Mouse (Mus musculus): Measurements from ENCODE around the gene Diaph3. TPM values are rescaled to one million over a fixed set of nuclear protein-coding genes. Genes with fewer than 3 reads are reported as not detected.

The Diaph3 gene
- total and polyA plus RNA-seq, 2 experiments from 2014 or later: 3.8 to 6.5 TPM

DNA sequence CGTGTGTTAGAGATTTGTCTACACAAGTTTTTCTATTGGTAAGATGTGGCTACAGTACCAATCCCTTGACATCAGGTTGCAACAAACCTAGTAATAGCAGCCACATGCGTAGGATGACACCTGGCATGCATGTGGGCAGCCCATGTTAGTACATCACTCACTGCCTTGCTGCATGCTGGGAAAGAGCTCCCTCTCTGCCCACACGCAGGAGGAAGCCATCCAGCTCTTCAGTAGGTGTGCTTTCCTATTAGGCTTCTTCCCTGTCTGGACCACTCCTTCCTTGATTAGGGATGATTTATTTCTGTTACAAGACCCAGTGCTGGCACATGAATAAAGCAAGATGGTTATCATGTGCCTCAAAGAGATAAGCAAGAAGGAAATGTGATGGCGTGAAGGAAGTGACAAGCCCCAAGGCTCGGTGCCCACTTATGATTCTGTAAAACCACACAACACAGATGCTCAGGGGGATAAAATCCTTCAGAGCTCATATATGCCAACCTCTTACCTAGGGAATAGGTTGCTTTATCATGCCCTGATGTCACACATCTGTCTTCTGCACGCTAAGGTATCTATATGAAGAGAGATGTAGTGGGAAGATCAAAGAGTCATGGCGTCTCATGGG, 494.4 kb downstream of the Diaph3 start:
- TF ChIP-seq EP300 (IDR thresholded peaks at IDR 0.05; ENCODE audit: low read depth) (no peak), CTCF (IDR thresholded peaks at IDR 0.05; ENCODE audit: low read depth) (no peak)
- Histone ChIP-seq H3K9me3 (replicated peaks; ENCODE audit: control insufficient read depth, low read length) (no peaks in the 10 kb centered on the region), H3K4me3 (ENCODE audit: low read depth, low read length) (no peak overlapping the region), H3K4me1 (ENCODE audit: control insufficient read depth, insufficient read depth) (no peaks in the 10 kb centered on the region), H3K9ac (replicated peaks; ENCODE audit: low read depth, low read length) (no peak overlapping the region), H3K4me2 (ENCODE audit: low read depth, low read length) (no peak overlapping the region), H3K27ac (ENCODE audit: low read depth) (no peak overlapping the region), H3K36me3 (replicated peaks; ENCODE audit: control insufficient read depth, insufficient read depth, low read length) (no peaks in the 10 kb centered on the region), H3K27me3 (ENCODE audit: control insufficient read depth, insufficient read depth, low read length) (no peaks in the 10 kb centered on the region)
- WGBS: 78% methylated on average over 7 of the region's 7 CpGs
- DNase-seq (ENCODE audit: low spot score) (no peak), ATAC-seq (ENCODE audit: insufficient read depth, low read depth) (no peak)

DNA sequence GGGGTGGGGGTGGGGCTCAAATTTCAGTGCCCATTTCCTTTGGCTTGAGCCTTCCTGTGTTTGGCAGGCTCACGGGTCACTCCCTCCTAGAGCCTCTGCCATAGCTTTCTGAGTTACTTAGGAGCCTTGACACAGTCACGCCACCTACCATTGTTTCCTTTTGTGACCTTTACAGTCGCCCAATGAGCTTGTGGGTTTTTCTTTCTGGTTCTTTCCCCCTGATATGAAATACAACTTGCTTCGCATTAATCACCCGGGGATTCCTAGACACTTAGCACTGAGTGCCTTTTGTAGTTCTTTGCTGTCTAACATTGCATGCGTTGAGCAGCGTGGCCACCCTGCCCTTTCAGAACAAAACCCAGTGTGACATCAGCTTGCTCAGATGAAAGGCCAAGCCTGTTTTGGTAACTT, 498.2 kb downstream of the Diaph3 start:
- whole genome bisulfite sequencing: 82% methylated on average over 7 of the region's 7 CpGs
- ATAC-seq (ENCODE audit: insufficient read depth, low read depth): no peak
- no peak for DNase-seq (ENCODE audit: low spot score)
- Histone ChIP-seq H3K27ac (ENCODE audit: low read depth) (no peak overlapping the region), H3K4me1 (ENCODE audit: control insufficient read depth, insufficient read depth) (no peaks in the 10 kb centered on the region), H3K9me3 (replicated peaks; ENCODE audit: control insufficient read depth, low read length) (no peaks in the 10 kb centered on the region), H3K9ac (replicated peaks; ENCODE audit: low read depth, low read length) (no peak overlapping the region), H3K4me2 (ENCODE audit: low read depth, low read length) (no peak overlapping the region), H3K27me3 (ENCODE audit: control insufficient read depth, insufficient read depth, low read length) (no peaks in the 10 kb centered on the region), H3K4me3 (ENCODE audit: low read depth, low read length) (no peak overlapping the region), H3K36me3 (replicated peaks; ENCODE audit: control insufficient read depth, insufficient read depth, low read length) (no peaks in the 10 kb centered on the region)
- no peak for TF ChIP-seq EP300 (IDR thresholded peaks at IDR 0.05; ENCODE audit: low read depth)

DNA sequence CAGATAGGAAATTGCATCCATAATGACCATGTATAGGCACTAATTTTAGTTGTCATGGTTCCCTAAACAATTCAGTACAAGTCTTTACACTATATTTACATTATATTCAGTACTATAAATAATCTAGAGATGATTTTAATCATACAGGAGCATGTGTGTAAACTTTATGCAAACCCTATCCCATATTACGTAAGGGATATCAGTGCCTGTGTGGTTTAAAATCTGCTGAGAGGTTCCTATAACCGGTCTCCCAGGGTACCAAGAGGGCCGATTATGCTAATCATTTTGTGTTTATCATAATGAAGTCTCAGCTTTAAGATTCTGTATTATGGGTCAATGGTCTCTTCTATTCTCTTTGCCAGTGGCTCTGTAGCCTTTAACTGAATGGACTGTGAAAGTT, 499.2 kb downstream of the Diaph3 start:
- Histone ChIP-seq H3K4me3 (ENCODE audit: low read depth, low read length) (no peak overlapping the region), H3K27ac (ENCODE audit: low read depth) (no peak overlapping the region), H3K4me2 (ENCODE audit: low read depth, low read length) (no peak overlapping the region), H3K36me3 (replicated peaks; ENCODE audit: control insufficient read depth, insufficient read depth, low read length) (no peaks in the 10 kb centered on the region), H3K9ac (replicated peaks; ENCODE audit: low read depth, low read length) (no peak overlapping the region), H3K9me3 (replicated peaks; ENCODE audit: control insufficient read depth, low read length) (no peaks in the 10 kb centered on the region), H3K27me3 (ENCODE audit: control insufficient read depth, insufficient read depth, low read length) (no peaks in the 10 kb centered on the region), H3K4me1 (ENCODE audit: control insufficient read depth, insufficient read depth) (no peaks in the 10 kb centered on the region)
- ATAC-seq (ENCODE audit: insufficient read depth, low read depth) (no peak), DNase-seq (ENCODE audit: low spot score) (no peak)
- TF ChIP-seq CTCF (IDR thresholded peaks at IDR 0.05; ENCODE audit: low read depth) (no peak), EP300 (IDR thresholded peaks at IDR 0.05; ENCODE audit: low read depth) (no peak)
- 86% methylated on average over 3 of the region's 3 CpGs for WGBS

DNA sequence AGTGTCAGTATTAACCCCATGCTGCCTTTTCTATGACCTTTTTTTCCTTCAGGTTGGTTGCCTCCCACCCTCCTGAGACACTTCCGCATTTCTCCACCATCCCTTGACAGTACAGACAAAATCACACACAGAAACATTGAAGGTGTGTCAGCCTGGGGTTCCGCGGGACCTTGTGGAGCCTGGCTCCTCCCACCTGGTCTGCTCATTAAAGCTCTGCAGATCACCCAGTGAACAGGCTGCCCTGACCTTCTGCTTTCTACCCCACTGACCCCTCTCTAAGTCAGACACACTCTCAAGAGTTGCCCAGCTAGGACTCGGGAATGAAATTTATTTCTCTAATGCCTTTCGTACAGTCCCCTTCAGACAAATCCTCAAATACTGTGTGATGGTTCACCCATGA, 500.9 kb downstream of the Diaph3 start:
- H3K27ac ChIP-seq (ENCODE audit: low read depth): no peak overlapping the region
- H3K4me1 ChIP-seq (ENCODE audit: control insufficient read depth, insufficient read depth): no peaks in the 10 kb centered on the region
- H3K4me2 ChIP-seq (ENCODE audit: low read depth, low read length): no peak overlapping the region
- no peak for DNase-seq (ENCODE audit: low spot score)
- H3K9me3 ChIP-seq (replicated peaks; ENCODE audit: control insufficient read depth, low read length): no peaks in the 10 kb centered on the region
- H3K36me3 ChIP-seq (replicated peaks; ENCODE audit: control insufficient read depth, insufficient read depth, low read length): no peaks in the 10 kb centered on the region
- WGBS: 69% methylated on average over 5 of the region's 5 CpGs
- TF ChIP-seq EP300 (IDR thresholded peaks at IDR 0.05; ENCODE audit: low read depth): no peak
- no peak for TF ChIP-seq CTCF (IDR thresholded peaks at IDR 0.05; ENCODE audit: low read depth)
- no peaks in the 10 kb centered on the region for H3K27me3 ChIP-seq (ENCODE audit: control insufficient read depth, insufficient read depth, low read length)
- no peak overlapping the region for H3K9ac ChIP-seq (replicated peaks; ENCODE audit: low read depth, low read length)
- H3K4me3 ChIP-seq (ENCODE audit: low read depth, low read length): no peak overlapping the region
- no peak for ATAC-seq (ENCODE audit: insufficient read depth, low read depth)

DNA sequence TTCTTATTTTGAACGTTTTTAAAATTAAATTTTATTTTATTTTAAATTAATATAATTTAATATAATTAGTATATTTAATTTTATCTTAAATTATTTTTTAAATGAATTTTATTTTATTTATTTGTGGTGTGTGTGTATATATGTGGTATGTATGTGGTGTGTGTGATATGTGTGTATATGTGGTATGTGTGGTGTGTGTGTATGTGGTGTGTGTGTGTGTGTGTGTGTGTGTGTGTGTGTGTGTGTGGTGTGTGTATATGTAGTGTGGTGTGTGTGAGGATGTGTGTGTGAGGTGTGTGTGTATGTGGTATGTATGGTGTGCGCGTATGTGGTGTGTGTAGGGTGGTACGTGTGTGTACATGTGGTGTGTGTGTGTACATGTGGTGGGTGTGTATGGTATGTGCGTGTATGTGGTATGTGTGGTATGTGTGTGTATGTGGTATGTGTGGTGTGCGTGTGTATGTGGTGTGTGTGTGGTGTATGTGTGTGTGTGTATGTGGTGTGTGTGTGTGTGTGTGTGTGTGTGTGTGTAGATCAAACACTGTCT, 505.4 kb downstream of the Diaph3 start:
- TF ChIP-seq EP300 (IDR thresholded peaks at IDR 0.05; ENCODE audit: low read depth) (no peak), CTCF (IDR thresholded peaks at IDR 0.05; ENCODE audit: low read depth) (no peak)
- DNase-seq (ENCODE audit: low spot score): no peak
- Histone ChIP-seq H3K36me3 (replicated peaks; ENCODE audit: control insufficient read depth, insufficient read depth, low read length) (no peaks in the 10 kb centered on the region), H3K9me3 (replicated peaks; ENCODE audit: control insufficient read depth, low read length) (no peaks in the 10 kb centered on the region), H3K4me2 (ENCODE audit: low read depth, low read length) (no peak overlapping the region), H3K27ac (ENCODE audit: low read depth) (no peak overlapping the region), H3K4me1 (ENCODE audit: control insufficient read depth, insufficient read depth) (no peaks in the 10 kb centered on the region), H3K27me3 (ENCODE audit: control insufficient read depth, insufficient read depth, low read length) (no peaks in the 10 kb centered on the region), H3K4me3 (ENCODE audit: low read depth, low read length) (no peak overlapping the region), H3K9ac (replicated peaks; ENCODE audit: low read depth, low read length) (no peak overlapping the region)
- 20% methylated on average over 6 of the region's 6 CpGs for WGBS
- no peak for ATAC-seq (ENCODE audit: insufficient read depth, low read depth)

DNA sequence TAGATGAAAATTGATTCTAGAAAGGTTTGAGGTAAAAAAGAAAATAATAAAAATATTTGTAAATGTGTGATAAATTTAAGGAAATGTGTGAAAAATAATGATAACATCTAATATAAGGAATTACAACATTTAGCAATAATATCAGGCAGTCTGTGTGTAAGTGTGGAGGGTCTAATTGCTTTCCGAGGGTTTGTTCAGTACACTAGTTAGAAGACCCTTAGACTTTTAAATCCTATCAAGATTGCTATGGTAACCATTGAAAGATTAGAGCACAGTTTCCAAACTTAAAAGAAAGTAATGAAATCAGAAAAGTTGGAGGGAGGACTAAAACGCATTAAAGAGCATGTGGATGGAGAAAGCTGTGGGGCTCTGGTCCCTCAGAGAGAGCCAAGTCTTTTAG, 506.0 kb downstream of the Diaph3 start:
- no peak overlapping the region for H3K27ac ChIP-seq (ENCODE audit: low read depth)
- no peaks in the 10 kb centered on the region for H3K4me1 ChIP-seq (ENCODE audit: control insufficient read depth, insufficient read depth)
- no peak overlapping the region for H3K9ac ChIP-seq (replicated peaks; ENCODE audit: low read depth, low read length)
- no peak overlapping the region for H3K4me3 ChIP-seq (ENCODE audit: low read depth, low read length)
- H3K27me3 ChIP-seq (ENCODE audit: control insufficient read depth, insufficient read depth, low read length): no peaks in the 10 kb centered on the region
- no peak for TF ChIP-seq CTCF (IDR thresholded peaks at IDR 0.05; ENCODE audit: low read depth)
- no peak for TF ChIP-seq EP300 (IDR thresholded peaks at IDR 0.05; ENCODE audit: low read depth)
- no peaks in the 10 kb centered on the region for H3K36me3 ChIP-seq (replicated peaks; ENCODE audit: control insufficient read depth, insufficient read depth, low read length)
- H3K4me2 ChIP-seq (ENCODE audit: low read depth, low read length): no peak overlapping the region
- WGBS: 71% methylated on average over 2 of the region's 2 CpGs
- H3K9me3 ChIP-seq (replicated peaks; ENCODE audit: control insufficient read depth, low read length): no peaks in the 10 kb centered on the region
- ATAC-seq (ENCODE audit: insufficient read depth, low read depth) (no peak), DNase-seq (ENCODE audit: low spot score) (no peak)

Measured in heart, postnatal 0 days (tissue).